Mouse (Mus musculus): ENCODE data around the gene Fndc8.

DNA sequence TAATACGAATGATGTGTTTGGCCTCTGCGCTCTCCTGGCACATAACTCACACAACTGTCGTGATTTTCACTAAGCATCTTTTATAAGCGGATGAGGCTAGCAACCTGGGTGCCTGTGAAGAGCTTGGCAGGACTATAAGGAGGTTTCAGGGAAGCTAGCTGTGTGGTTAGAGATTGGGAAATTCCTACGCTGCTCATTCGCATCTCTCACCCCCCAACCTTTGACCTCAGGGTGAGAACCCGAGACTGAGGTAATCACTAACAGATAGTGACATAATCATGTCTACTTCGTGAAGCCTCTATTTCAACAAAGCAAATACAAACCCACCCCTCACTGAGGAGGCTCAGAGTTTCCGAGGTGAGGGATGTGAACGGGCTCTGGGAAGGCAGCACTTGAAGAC, 28.8 kb downstream of the Fndc8 start:
- TF ChIP-seq EP300 (IDR thresholded peaks at IDR 0.05; ENCODE audit: insufficient read depth, low read depth, low read length) (no peak), POLR2A (IDR thresholded peaks at IDR 0.05; ENCODE audit: insufficient read depth, low read depth, low read length) (no peak)
